Mouse (Mus musculus): ENCODE results near the gene Ccdc171. TPM values are rescaled to one million over a fixed set of nuclear protein-coding genes. Genes with fewer than 3 reads are reported as not detected.
"Not testable (repeated sequence)": the region's sequence is repeated elsewhere in the genome, so short reads cannot be mapped to it uniquely, and the experiment has no call there.

Gene Ccdc171
- polyA plus RNA-seq, 1 experiment, result 9.2 TPM

GRCm38 (mm10) chr4:83526988-83527334, 1.6 kb downstream of the Ccdc171 start:
- Histone ChIP-seq H3K36me3 (ENCODE audit: control insufficient read depth, insufficient read depth, low read length, poor library complexity, severe bottlenecking) (peaks cover 3% of the 10 kb centered on the region; the same call in 1 of the 2 replicates), H3K9me3 (replicated peaks; ENCODE audit: control insufficient read depth, insufficient read depth, low read length, poor library complexity, severe bottlenecking) (no peaks in the 10 kb centered on the region), H3K4me1 (ENCODE audit: control insufficient read depth, insufficient read depth, low read length) (peaks cover 1% of the 10 kb centered on the region), H3K27me3 (ENCODE audit: control insufficient read depth, insufficient read depth, low read length, poor library complexity, severe bottlenecking) (no peaks in the 10 kb centered on the region), H3K4me3 (ENCODE audit: low read depth, low read length) (no peak overlapping the region), H3K9ac (ENCODE audit: low read depth, poor library complexity, severe bottlenecking) (0 out of 2 replicates have a peak overlapping the region, but pooled peaks have one; percentile 31), H3K27ac (ENCODE audit: insufficient read depth, low read length) (no peak overlapping the region)
- TF ChIP-seq POLR2A (IDR thresholded peaks at IDR 0.05; ENCODE audit: insufficient read depth, low read length) (no peak), CTCF (IDR thresholded peaks at IDR 0.05; ENCODE audit: low read depth, low read length) (no peak), EP300 (IDR thresholded peaks at IDR 0.05; ENCODE audit: insufficient read depth, low read depth, low read length) (no peak)

GRCm38 (mm10) chr4:83527921-83528320, 2.6 kb downstream of the Ccdc171 start:
- no peaks in the 10 kb centered on the region for H3K27me3 ChIP-seq (ENCODE audit: control insufficient read depth, insufficient read depth, low read length, poor library complexity, severe bottlenecking)
- H3K4me3 ChIP-seq (ENCODE audit: low read depth, low read length), result no peak overlapping the region
- H3K9me3 ChIP-seq (replicated peaks; ENCODE audit: control insufficient read depth, insufficient read depth, low read length, poor library complexity, severe bottlenecking), result no peaks in the 10 kb centered on the region
- peaks cover 1% of the 10 kb centered on the region for H3K4me1 ChIP-seq (ENCODE audit: control insufficient read depth, insufficient read depth, low read length)
- H3K27ac ChIP-seq (ENCODE audit: insufficient read depth, low read length), result no peak overlapping the region
- peaks cover 3% of the 10 kb centered on the region; the same call in 1 of the 2 replicates for H3K36me3 ChIP-seq (ENCODE audit: control insufficient read depth, insufficient read depth, low read length, poor library complexity, severe bottlenecking)
- TF ChIP-seq EP300 (IDR thresholded peaks at IDR 0.05; ENCODE audit: insufficient read depth, low read depth, low read length) (no peak), POLR2A (IDR thresholded peaks at IDR 0.05; ENCODE audit: insufficient read depth, low read length) (no peak), CTCF (IDR thresholded peaks at IDR 0.05; ENCODE audit: low read depth, low read length) (no peak)
- H3K9ac ChIP-seq (ENCODE audit: low read depth, poor library complexity, severe bottlenecking), result no peak overlapping the region

GRCm38 (mm10) chr4:83530060-83530459, 4.7 kb downstream of the Ccdc171 start:
- not testable (repeated sequence) for H3K9ac ChIP-seq (ENCODE audit: low read depth, poor library complexity, severe bottlenecking); H3K4me3 ChIP-seq (ENCODE audit: low read depth, low read length); H3K36me3 ChIP-seq (ENCODE audit: control insufficient read depth, insufficient read depth, low read length, poor library complexity, severe bottlenecking); H3K9me3 ChIP-seq (replicated peaks; ENCODE audit: control insufficient read depth, insufficient read depth, low read length, poor library complexity, severe bottlenecking); H3K27ac ChIP-seq (ENCODE audit: insufficient read depth, low read length); H3K27me3 ChIP-seq (ENCODE audit: control insufficient read depth, insufficient read depth, low read length, poor library complexity, severe bottlenecking); H3K4me1 ChIP-seq (ENCODE audit: control insufficient read depth, insufficient read depth, low read length)

GRCm38 (mm10) chr4:83533168-83533911, 8.0 kb downstream of the Ccdc171 start:
- Histone ChIP-seq H3K27me3 (ENCODE audit: control insufficient read depth, insufficient read depth, low read length, poor library complexity, severe bottlenecking) (no peaks in the 10 kb centered on the region), H3K36me3 (ENCODE audit: control insufficient read depth, insufficient read depth, low read length, poor library complexity, severe bottlenecking) (peaks cover 3% of the 10 kb centered on the region; the same call in 1 of the 2 replicates), H3K4me1 (ENCODE audit: control insufficient read depth, insufficient read depth, low read length) (peaks cover 2% of the 10 kb centered on the region), H3K9ac (ENCODE audit: low read depth, poor library complexity, severe bottlenecking) (no peak overlapping the region), H3K4me3 (ENCODE audit: low read depth, low read length) (no peak overlapping the region), H3K9me3 (replicated peaks; ENCODE audit: control insufficient read depth, insufficient read depth, low read length, poor library complexity, severe bottlenecking) (no peaks in the 10 kb centered on the region), H3K27ac (ENCODE audit: insufficient read depth, low read length) (no peak overlapping the region)
- TF ChIP-seq EP300 (IDR thresholded peaks at IDR 0.05; ENCODE audit: insufficient read depth, low read depth, low read length) (no peak), CTCF (IDR thresholded peaks at IDR 0.05; ENCODE audit: low read depth, low read length) (no peak), POLR2A (IDR thresholded peaks at IDR 0.05; ENCODE audit: insufficient read depth, low read length) (no peak)

DNA sequence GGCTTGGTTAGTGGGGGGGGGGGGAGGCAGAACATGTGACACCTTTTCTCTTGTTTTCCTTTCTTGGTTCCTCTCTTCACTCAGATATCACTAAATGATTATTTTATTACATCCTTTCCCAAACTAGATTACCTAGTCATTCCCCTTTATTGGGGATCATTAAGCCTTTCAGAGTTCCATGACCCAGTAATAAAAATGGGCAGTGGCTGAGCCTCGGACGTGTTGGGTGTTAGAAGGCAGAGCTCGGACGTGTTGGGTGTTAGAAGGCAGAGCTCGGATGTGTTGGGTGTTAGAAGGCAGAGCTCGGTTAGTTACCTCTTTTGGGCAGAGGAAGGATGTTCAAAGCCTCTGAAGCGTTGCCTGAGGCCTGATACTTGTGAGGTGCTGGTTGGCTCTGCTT, 8.7 kb downstream of the Ccdc171 start:
- TF ChIP-seq POLR2A (IDR thresholded peaks at IDR 0.05; ENCODE audit: insufficient read depth, low read length) (no peak), CTCF (IDR thresholded peaks at IDR 0.05; ENCODE audit: low read depth, low read length) (no peak), EP300 (IDR thresholded peaks at IDR 0.05; ENCODE audit: insufficient read depth, low read depth, low read length) (no peak)
- Histone ChIP-seq H3K36me3 (ENCODE audit: control insufficient read depth, insufficient read depth, low read length, poor library complexity, severe bottlenecking) (peaks cover 3% of the 10 kb centered on the region; the same call in 1 of the 2 replicates), H3K27ac (ENCODE audit: insufficient read depth, low read length) (no peak overlapping the region), H3K9me3 (replicated peaks; ENCODE audit: control insufficient read depth, insufficient read depth, low read length, poor library complexity, severe bottlenecking) (no peaks in the 10 kb centered on the region), H3K27me3 (ENCODE audit: control insufficient read depth, insufficient read depth, low read length, poor library complexity, severe bottlenecking) (no peaks in the 10 kb centered on the region), H3K4me3 (ENCODE audit: low read depth, low read length) (no peak overlapping the region), H3K4me1 (ENCODE audit: control insufficient read depth, insufficient read depth, low read length) (peaks cover 2% of the 10 kb centered on the region), H3K9ac (ENCODE audit: low read depth, poor library complexity, severe bottlenecking) (no peak overlapping the region)

DNA sequence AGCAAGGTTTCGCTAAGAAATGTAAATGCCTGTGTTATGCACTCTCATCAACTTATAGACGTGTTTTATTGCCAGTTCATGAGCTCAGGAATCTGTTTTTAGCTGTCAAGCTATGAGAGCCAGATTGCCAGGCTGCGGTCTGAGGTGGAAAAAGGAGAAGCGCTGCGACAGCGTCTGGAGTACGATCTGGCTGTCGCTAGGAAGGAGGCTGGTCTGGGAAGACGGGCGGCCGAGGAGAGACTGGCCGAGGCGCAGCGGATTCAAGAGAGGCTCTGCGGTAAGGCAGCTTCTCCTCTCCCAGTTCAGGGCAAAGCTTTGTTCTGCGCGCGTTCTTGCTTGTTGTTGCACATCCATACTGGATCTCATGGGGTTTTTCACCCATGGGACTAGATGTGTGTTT, 24.2 kb downstream of the Ccdc171 start:
- Histone ChIP-seq H3K36me3 (ENCODE audit: control insufficient read depth, insufficient read depth, low read length, poor library complexity, severe bottlenecking) (no peaks in the 10 kb centered on the region), H3K9me3 (replicated peaks; ENCODE audit: control insufficient read depth, insufficient read depth, low read length, poor library complexity, severe bottlenecking) (no peaks in the 10 kb centered on the region), H3K27me3 (ENCODE audit: control insufficient read depth, insufficient read depth, low read length, poor library complexity, severe bottlenecking) (no peaks in the 10 kb centered on the region), H3K27ac (ENCODE audit: insufficient read depth, low read length) (no peak overlapping the region), H3K9ac (ENCODE audit: low read depth, poor library complexity, severe bottlenecking) (no peak overlapping the region), H3K4me1 (ENCODE audit: control insufficient read depth, insufficient read depth, low read length) (peaks cover 2% of the 10 kb centered on the region), H3K4me3 (ENCODE audit: low read depth, low read length) (no peak overlapping the region)
- TF ChIP-seq POLR2A (IDR thresholded peaks at IDR 0.05; ENCODE audit: insufficient read depth, low read length), result no peak
- TF ChIP-seq CTCF (IDR thresholded peaks at IDR 0.05; ENCODE audit: low read depth, low read length), result no peak
- no peak for TF ChIP-seq EP300 (IDR thresholded peaks at IDR 0.05; ENCODE audit: insufficient read depth, low read depth, low read length)
